Mouse (Mus musculus) embryo, embryonic 11 days (tissue): ENCODE measurements around the gene 1810024B03Rik.
"Not testable (repeated sequence)": the region's sequence is repeated elsewhere in the genome, so short reads cannot be mapped to it uniquely, and the experiment has no call there.

Experiments
- DNase-seq: peaks from one replicate; pipeline ENCODE4 v3.0.0-alpha.2; 2015

The 1810024B03Rik gene

GRCm38 (mm10) chr2:127207547-127208451 is at the start of gene 1810024B03Rik, which contains the start of gene Snrnp200:
TSS of gene 1810024B03Rik (minus strand) at chr2:127208280.
TSS of gene Snrnp200 (plus strand) at chr2:127208386.
- peak; percentile 99 for DNase-seq

- no peak for DNase-seq
These were observed 47.2 kb upstream of the 1810024B03Rik start for GRCm38 (mm10) chr2:127255294-127255693.

- no peak for DNase-seq
These were observed 46.6 kb upstream of the 1810024B03Rik start for GRCm38 (mm10) chr2:127254604-127255134.

GRCm38 (mm10) chr2:127252787-127253186 is 44.7 kb upstream of the 1810024B03Rik start:
- DNase-seq = no peak

- no peak for DNase-seq
These were observed 43.9 kb upstream of the 1810024B03Rik start for GRCm38 (mm10) chr2:127251880-127252527.

- no peak for DNase-seq
These were observed 43.4 kb upstream of the 1810024B03Rik start for GRCm38 (mm10) chr2:127251457-127251856.

- DNase-seq = no peak
These were observed 42.4 kb upstream of the 1810024B03Rik start for GRCm38 (mm10) chr2:127250291-127251008.

- DNase-seq = peak; percentile 58
These were observed 40.4 kb upstream of the 1810024B03Rik start for GRCm38 (mm10) chr2:127248334-127249004.

GRCm38 (mm10) chr2:127247592-127248333 is 39.7 kb upstream of the 1810024B03Rik start, which contains the start of the genes Ciao1 and Tmem127:
TSS of gene Ciao1 (minus strand) at chr2:127247816.
TSS of gene Tmem127 (plus strand) at chr2:127247908.
- DNase-seq = peak; percentile 100

- no peak for DNase-seq
These were observed 32.0 kb upstream of the 1810024B03Rik start for GRCm38 (mm10) chr2:127240065-127240464.

GRCm38 (mm10) chr2:127237897-127238610 is 30.0 kb upstream of the 1810024B03Rik start:
- DNase-seq = no peak

- DNase-seq = no peak
These were observed 17.2 kb upstream of the 1810024B03Rik start for GRCm38 (mm10) chr2:127225261-127225660.

GRCm38 (mm10) chr2:127217746-127218145 is 9.7 kb upstream of the 1810024B03Rik start:
- DNase-seq = no peak

- no peak for DNase-seq
These were observed 2.6 kb upstream of the 1810024B03Rik start for GRCm38 (mm10) chr2:127210701-127211100.

GRCm38 (mm10) chr2:127208452-127208769 is 331 bp upstream of the 1810024B03Rik start:
- DNase-seq = no peak

- DNase-seq = no peak
These were observed 1.2 kb downstream of the 1810024B03Rik start for GRCm38 (mm10) chr2:127206916-127207315.

- DNase-seq = not testable (repeated sequence)
These were observed 2.1 kb downstream of the 1810024B03Rik start for GRCm38 (mm10) chr2:127205936-127206335.

- peak; percentile 63 for DNase-seq
These were observed 3.1 kb downstream of the 1810024B03Rik start for GRCm38 (mm10) chr2:127204932-127205331.

- no peak for DNase-seq
These were observed 18.5 kb downstream of the 1810024B03Rik start for GRCm38 (mm10) chr2:127189574-127189973.

GRCm38 (mm10) chr2:127182598-127183381 is 25.3 kb downstream of the 1810024B03Rik start:
- peak; percentile 92 for DNase-seq
